Mouse (Mus musculus): Measurements from ENCODE around the gene Gpr176. TPM values are rescaled to one million over a fixed set of nuclear protein-coding genes. Genes with fewer than 3 reads are reported as not detected.

The Gpr176 gene
- polyA plus RNA-seq, 1 experiment: 0.15 TPM

DNA sequence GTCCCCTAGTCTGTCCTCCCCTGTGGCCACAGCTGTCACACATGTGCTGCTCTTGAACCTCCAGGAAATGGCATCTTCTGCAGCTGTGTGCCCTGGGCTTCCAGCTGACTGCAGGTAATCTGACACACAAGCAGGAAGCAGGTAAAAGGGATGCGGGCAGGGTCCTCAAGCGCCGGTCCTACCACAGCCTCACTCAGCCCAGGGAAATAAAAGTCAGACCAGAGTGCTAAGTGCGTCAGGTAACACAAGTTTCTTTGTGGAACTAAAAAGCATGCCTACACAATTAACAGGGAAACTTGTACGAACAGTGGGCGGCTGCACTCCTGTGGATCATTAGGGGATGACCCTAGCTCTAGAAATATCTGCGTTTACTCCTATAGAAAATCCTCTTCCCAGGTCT is 137.0 kb downstream of the Gpr176 start:
- DNase-seq (ENCODE audit: low read depth): no peak

DNA sequence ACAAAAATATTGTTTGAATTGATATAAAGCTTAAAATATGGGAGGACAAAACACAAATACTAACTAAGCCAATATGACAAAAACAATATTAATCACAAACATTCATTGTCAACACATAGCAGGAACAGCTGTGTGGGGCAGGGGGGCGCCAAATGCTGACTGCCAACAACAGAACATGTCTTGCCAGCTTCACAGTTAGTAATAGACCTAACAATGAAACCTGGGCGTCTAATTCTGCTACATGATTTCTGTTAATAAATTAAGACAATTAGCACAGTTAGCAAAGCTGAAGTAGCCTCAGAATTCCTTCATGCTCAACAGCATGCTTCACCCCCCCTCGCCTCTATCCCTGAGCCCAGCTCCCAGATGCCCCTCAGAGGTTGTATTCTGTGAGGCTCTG is 137.6 kb downstream of the Gpr176 start:
- no peak for DNase-seq (ENCODE audit: low read depth)

GRCm38 (mm10) chr2:118230544-118230943 is 142.7 kb downstream of the Gpr176 start:
- no peak for DNase-seq (ENCODE audit: low read depth)

DNA sequence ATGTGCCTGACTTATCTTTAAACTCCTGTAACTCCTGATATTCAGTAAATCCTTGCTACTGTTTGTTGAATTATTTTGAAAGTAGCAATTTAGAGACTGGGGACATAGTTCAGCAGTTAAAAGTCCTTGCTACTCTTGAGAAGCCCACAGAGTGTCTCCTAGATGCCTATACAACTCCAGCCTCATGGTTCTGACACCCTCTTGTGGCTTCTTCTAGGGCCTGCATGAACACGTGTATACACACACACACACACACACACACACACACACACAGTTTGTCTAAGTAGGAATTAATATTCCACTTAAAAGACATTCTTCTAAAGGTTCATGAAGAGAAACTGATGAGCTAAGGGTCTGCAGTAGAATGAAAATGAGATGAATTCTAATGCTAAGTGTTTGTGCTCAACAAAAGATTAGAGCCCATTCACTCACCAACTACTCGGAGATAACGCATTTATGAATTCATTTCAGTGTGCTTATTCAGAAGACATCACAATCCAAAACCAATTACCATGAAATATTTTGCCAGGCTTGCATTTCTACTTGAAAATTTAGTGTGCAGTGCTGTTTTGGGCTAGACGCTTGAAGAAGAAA is 144.6 kb downstream of the Gpr176 start:
- DNase-seq (ENCODE audit: low read depth): no peak

Other genes starting within 250 kb of the Gpr176 start
- gene Fsip1, start 116.5 kb downstream of the Gpr176 start, polyA plus RNA-seq (2012; rRNA removed): 0.09 and 0.18 TPM in 2 replicates
- gene Eif2ak4, start 15.2 kb upstream of the Gpr176 start, polyA plus RNA-seq (2012; rRNA removed): 12.6 and 12.7 TPM in 2 replicates
- 86.6 and 111 TPM in 2 replicates for gene Srp14, start 106.3 kb upstream of the Gpr176 start, polyA plus RNA-seq (2012; rRNA removed)
- gene Bmf, start 176.3 kb upstream of the Gpr176 start, polyA plus RNA-seq (2012; rRNA removed): 15.8 and 19.2 TPM in 2 replicates
- gene Bub1b, start 224.8 kb upstream of the Gpr176 start, polyA plus RNA-seq (2012; rRNA removed): 1.3 and 2.7 TPM in 2 replicates